Mouse (Mus musculus) lung, adult 2 months (tissue): ENCODE data around the gene Trpm8.

Experiments
- CTCF ChIP-seq: fragments of 200-500 bp; IDR thresholded peaks from 2 replicates; pipeline ENCODE4 v1.5.1; 2011; ENCODE audit warnings: mild to moderate bottlenecking, low read length, control low read depth; ENCODE audit not compliant: insufficient read depth
- POLR2A ChIP-seq: fragments of 200-500 bp; IDR thresholded peaks from 2 replicates; pipeline ENCODE4 v1.6.1; 2011; ENCODE audit warnings: low read depth, mild to moderate bottlenecking, control low read depth, low read length, borderline replicate concordance; ENCODE audit errors: extremely low read depth

- TF ChIP-seq POLR2A (no peak), CTCF (no peak)
These were observed 46.3 kb upstream of the Trpm8 start for GRCm38 (mm10) chr1:88230981-88231802.
